Mouse (Mus musculus) midbrain, embryonic 10.5 days (tissue): ENCODE measurements around the gene Myof. TPM values are rescaled to one million over a fixed set of nuclear protein-coding genes. Genes with fewer than 3 reads are reported as not detected.
A peak's percentile ranks its signal among the peaks of the same experiment; 100 is the strongest.

ENCODE experiments used
- DNase-seq: peaks from one replicate; pipeline ENCODE4 v3.0.0-alpha.2; 2017; ENCODE audit warnings: low spot score
- H3K27ac ChIP-seq: fragments of 300-500 bp; sonication (generic); replicated peaks from 2 replicates; pipeline ENCODE4 v1.5.1; 2016; ENCODE audit warnings: mild to moderate bottlenecking
- H3K27me3 ChIP-seq: fragments of 300-500 bp; sonication (generic); 2 replicates; pipeline ENCODE4 v1.6.1; 2016; ENCODE audit warnings: low read depth, mild to moderate bottlenecking; ENCODE audit not compliant: poor library complexity, severe bottlenecking
- H3K36me3 ChIP-seq: fragments of 300-500 bp; sonication (generic); 2 replicates; pipeline ENCODE4 v1.6.1; 2016; ENCODE audit warnings: mild to moderate bottlenecking, moderate library complexity
- H3K4me1 ChIP-seq: fragments of 300-500 bp; sonication (generic); 2 replicates; pipeline ENCODE4 v1.6.1; 2016
- H3K4me3 ChIP-seq: fragments of 300-500 bp; sonication (generic); 2 replicates; pipeline ENCODE4 v1.5.1; 2016; ENCODE audit warnings: mild to moderate bottlenecking, moderate library complexity
- H3K9me3 ChIP-seq: fragments of 300-500 bp; sonication (generic); replicated peaks from 2 replicates; pipeline ENCODE4 v1.6.1; 2016; ENCODE audit warnings: mild to moderate bottlenecking
- WGBS: fragments of 180-500 bp; shearing (Covaris S2); methylation state at CpG from one replicate; pipeline ENCODE4 v1.1.7; 2016; 5-methylcytosine and 5-hydroxymethylcytosine counted together
- polyA plus RNA-seq: library from polyadenylated mRNA; unstranded; fragments of >200 nt; fragmentation: Nextera tagmentation; extraction: Ambion mirVana; gene quantifications from 2 replicates; pipeline ENCODE4 v1.2.1, GENCODE M21; 2016

Gene Myof
- polyA plus RNA-seq, 1 experiment from 2014 or later, result 1.5 TPM

DNA sequence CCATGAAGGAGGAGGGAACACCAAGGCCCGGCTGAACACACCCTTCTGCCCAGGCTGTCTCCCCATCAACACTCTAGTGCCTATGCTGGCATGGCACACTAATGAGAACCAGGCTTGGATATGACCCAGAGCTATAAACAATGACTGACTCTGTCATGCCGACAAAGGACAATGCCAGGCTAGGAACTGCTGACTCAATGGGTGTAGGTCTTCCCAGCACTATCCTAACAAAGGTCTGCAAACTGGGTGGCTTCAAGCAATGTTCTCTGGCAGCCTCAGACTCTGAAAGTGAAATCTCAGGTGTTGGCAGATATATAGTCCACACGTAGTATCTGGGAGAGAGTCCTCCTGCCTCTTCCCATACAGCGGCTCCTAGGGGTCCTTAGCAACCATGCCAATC is 55.2 kb downstream of the Myof start:
- no peak overlapping the region for H3K27ac ChIP-seq
- no peaks in the 10 kb centered on the region for H3K27me3 ChIP-seq
- WGBS, result 91% methylated on average over 4 of the region's 4 CpGs
- no peaks in the 10 kb centered on the region for H3K36me3 ChIP-seq
- peaks cover 8% of the 10 kb centered on the region for H3K4me1 ChIP-seq
- DNase-seq, result no peak
- H3K9me3 ChIP-seq, result no peaks in the 10 kb centered on the region
- no peak overlapping the region for H3K4me3 ChIP-seq

DNA sequence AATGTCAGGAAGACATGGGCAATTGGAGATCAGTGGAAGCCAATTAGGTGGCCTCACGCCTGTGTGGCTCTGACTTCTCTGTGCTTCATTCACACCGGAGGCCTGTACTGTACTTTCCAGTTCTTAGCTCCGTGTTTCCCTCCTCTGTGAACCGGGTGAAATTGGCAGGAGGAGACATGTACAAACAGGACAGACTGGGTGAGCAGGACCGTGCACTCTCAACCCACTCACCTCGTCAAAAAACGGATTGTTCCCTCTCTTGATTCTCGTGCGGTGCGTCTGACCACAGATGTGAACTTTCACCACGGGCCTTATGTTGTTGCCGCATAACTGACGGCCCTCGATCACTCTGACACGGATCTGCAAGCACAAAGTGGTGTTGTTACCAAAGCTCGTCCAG is 57.6 kb downstream of the Myof start:
- H3K27me3 ChIP-seq, result no peaks in the 10 kb centered on the region
- DNase-seq, result no peak
- H3K4me3 ChIP-seq, result no peak overlapping the region
- 94% methylated on average over 16 of the region's 16 CpGs for WGBS
- H3K9me3 ChIP-seq, result no peaks in the 10 kb centered on the region
- H3K36me3 ChIP-seq, result no peaks in the 10 kb centered on the region
- no peaks in the 10 kb centered on the region for H3K4me1 ChIP-seq
- no peak overlapping the region for H3K27ac ChIP-seq

DNA sequence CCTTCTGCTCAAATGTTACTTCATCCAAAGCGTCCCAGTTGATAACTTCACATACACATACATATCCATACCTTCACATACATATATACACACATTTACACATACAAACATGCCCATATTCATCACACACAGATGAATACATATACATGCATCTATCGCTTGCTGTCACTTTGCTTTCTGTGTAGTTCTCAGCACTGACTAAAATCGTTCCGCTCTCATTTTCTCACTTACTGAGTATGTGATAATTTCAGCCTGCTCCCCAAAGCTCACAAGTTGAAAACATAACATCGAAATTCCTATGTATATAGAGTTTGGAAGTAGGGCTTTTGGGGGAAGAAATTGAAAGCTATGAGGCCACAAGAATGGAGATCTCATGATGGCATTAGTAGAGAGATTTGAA is 67.4 kb downstream of the Myof start:
- WGBS, result 93% methylated on average over 5 of the region's 5 CpGs
- H3K27me3 ChIP-seq, result no peaks in the 10 kb centered on the region
- H3K36me3 ChIP-seq, result no peaks in the 10 kb centered on the region
- H3K27ac ChIP-seq, result no peak overlapping the region
- no peak overlapping the region for H3K4me3 ChIP-seq
- H3K9me3 ChIP-seq, result no peaks in the 10 kb centered on the region
- DNase-seq, result no peak
- no peaks in the 10 kb centered on the region for H3K4me1 ChIP-seq

GRCm38 (mm10) chr19:37970571-37970970 is 72.8 kb downstream of the Myof start:
- H3K4me3 ChIP-seq, result no peak overlapping the region
- no peaks in the 10 kb centered on the region for H3K27me3 ChIP-seq
- H3K9me3 ChIP-seq, result no peaks in the 10 kb centered on the region
- no peaks in the 10 kb centered on the region for H3K36me3 ChIP-seq
- no peaks in the 10 kb centered on the region for H3K4me1 ChIP-seq
- WGBS, result 90% methylated on average over 4 of the region's 4 CpGs
- DNase-seq, result no peak
- H3K27ac ChIP-seq, result no peak overlapping the region

- no peak overlapping the region for H3K27ac ChIP-seq
- WGBS, result 89% methylated on average over 5 of the region's 5 CpGs
- H3K9me3 ChIP-seq, result no peaks in the 10 kb centered on the region
- H3K4me1 ChIP-seq, result no peaks in the 10 kb centered on the region
- no peaks in the 10 kb centered on the region for H3K36me3 ChIP-seq
- no peaks in the 10 kb centered on the region for H3K27me3 ChIP-seq
- no peak for DNase-seq
- H3K4me3 ChIP-seq, result no peak overlapping the region
Measured at GRCm38 (mm10) chr19:37970004-37970403, 73.4 kb downstream of the Myof start.

DNA sequence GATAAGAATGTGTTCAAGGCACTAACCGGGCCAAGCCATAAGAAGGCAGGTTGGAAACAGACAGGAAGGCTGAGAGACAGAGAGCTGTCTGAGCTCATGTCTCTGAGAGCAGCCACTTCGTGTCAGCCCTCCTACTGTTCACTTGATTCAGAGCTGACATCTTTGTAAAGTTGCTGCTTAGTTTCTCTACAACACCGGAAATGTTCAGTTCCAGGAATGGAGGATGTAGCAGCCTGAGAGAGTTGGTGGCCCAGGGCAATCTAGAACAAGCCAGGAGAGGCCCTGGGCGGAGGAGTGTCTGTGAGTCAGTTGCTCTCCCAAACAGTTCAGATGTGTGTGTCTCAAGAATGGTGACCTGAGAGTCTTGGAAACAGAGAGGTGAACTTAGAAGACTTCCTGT is 77.5 kb downstream of the Myof start:
- WGBS, result 80% methylated on average over 4 of the region's 4 CpGs

GRCm38 (mm10) chr19:37963421-37963820 is 80.0 kb downstream of the Myof start:
- Histone ChIP-seq H3K36me3 (no peaks in the 10 kb centered on the region), H3K27me3 (no peaks in the 10 kb centered on the region), H3K4me3 (no peak overlapping the region), H3K9me3 (no peaks in the 10 kb centered on the region), H3K27ac (no peak overlapping the region), H3K4me1 (peaks cover 2% of the 10 kb centered on the region)
- 87% methylated on average over 5 of the region's 5 CpGs for WGBS
- no peak for DNase-seq

More for the DNA sequence above, 77.5 kb downstream of the Myof start:
- Histone ChIP-seq H3K27me3 (no peaks in the 10 kb centered on the region), H3K4me3 (no peak overlapping the region), H3K36me3 (no peaks in the 10 kb centered on the region), H3K9me3 (no peaks in the 10 kb centered on the region), H3K4me1 (no peaks in the 10 kb centered on the region), H3K27ac (no peak overlapping the region)
- DNase-seq, result no peak

- 96% methylated on average over 9 of the region's 9 CpGs for WGBS
- Histone ChIP-seq H3K4me1 (peaks cover 2% of the 10 kb centered on the region), H3K9me3 (no peaks in the 10 kb centered on the region), H3K27me3 (no peaks in the 10 kb centered on the region), H3K36me3 (no peaks in the 10 kb centered on the region), H3K27ac (no peak overlapping the region), H3K4me3 (no peak overlapping the region)
- DNase-seq, result no peak
Measured at GRCm38 (mm10) chr19:37960791-37961190, 82.6 kb downstream of the Myof start.

- Histone ChIP-seq H3K4me1 (peaks cover 2% of the 10 kb centered on the region), H3K9me3 (no peaks in the 10 kb centered on the region), H3K36me3 (no peaks in the 10 kb centered on the region), H3K4me3 (no peak overlapping the region), H3K27me3 (no peaks in the 10 kb centered on the region), H3K27ac (no peak overlapping the region)
- no peak for DNase-seq
- 88% methylated on average over 10 of the region's 10 CpGs for WGBS
Measured at GRCm38 (mm10) chr19:37959543-37960215, 83.7 kb downstream of the Myof start.

DNA sequence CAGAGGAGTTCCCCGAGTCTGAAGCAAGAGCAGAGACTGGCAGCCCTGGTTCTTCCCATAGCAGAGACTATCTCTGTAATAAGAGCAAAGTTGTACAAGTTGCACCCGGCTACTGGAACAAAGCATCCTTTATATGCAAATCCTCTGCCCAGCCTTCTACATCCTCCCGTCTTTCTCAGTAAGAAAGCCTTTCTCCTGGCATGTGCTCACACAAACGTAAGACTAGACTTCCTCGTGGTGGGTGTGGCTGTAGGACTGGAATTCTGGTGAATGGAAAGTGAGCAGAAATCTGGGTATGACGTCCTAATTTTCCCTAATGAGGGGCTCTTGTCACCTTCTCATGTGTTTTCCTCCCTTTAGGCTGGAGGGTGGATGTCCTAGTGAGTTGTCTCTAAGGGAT is 84.3 kb downstream of the Myof start:
- Histone ChIP-seq H3K27ac (no peak overlapping the region), H3K9me3 (no peaks in the 10 kb centered on the region), H3K4me1 (peaks cover 2% of the 10 kb centered on the region), H3K27me3 (no peaks in the 10 kb centered on the region), H3K36me3 (no peaks in the 10 kb centered on the region), H3K4me3 (no peak overlapping the region)
- no peak for DNase-seq
- 59% methylated on average over 6 of the region's 6 CpGs for WGBS

GRCm38 (mm10) chr19:37957256-37957655 is 86.1 kb downstream of the Myof start:
- Histone ChIP-seq H3K36me3 (no peaks in the 10 kb centered on the region), H3K4me1 (peaks cover 2% of the 10 kb centered on the region), H3K4me3 (no peak overlapping the region), H3K27ac (no peak overlapping the region), H3K9me3 (no peaks in the 10 kb centered on the region), H3K27me3 (no peaks in the 10 kb centered on the region)
- WGBS, result 84% methylated on average over 7 of the region's 7 CpGs
- no peak for DNase-seq

DNA sequence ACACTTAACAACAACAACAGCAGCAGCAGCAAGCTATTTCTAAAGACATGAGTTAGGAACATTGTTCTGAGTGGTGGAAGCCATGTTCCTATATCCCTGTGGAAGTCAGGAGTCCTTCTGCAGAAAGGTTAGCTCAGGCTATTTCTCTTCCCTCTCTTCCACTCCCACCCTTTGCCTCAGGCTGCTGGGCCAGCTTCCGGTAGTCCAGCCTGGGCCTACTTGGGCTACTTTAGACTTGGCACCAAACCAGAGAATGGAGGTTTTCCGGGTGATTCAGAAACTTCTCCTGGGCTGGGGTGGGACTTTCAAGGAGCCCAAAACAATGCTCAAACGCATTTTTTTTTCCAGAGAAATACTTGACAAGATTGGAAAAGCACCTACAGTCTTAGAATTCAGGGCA is 87.4 kb downstream of the Myof start:
- DNase-seq, result no peak
- 86% methylated on average over 3 of the region's 3 CpGs for WGBS

DNA sequence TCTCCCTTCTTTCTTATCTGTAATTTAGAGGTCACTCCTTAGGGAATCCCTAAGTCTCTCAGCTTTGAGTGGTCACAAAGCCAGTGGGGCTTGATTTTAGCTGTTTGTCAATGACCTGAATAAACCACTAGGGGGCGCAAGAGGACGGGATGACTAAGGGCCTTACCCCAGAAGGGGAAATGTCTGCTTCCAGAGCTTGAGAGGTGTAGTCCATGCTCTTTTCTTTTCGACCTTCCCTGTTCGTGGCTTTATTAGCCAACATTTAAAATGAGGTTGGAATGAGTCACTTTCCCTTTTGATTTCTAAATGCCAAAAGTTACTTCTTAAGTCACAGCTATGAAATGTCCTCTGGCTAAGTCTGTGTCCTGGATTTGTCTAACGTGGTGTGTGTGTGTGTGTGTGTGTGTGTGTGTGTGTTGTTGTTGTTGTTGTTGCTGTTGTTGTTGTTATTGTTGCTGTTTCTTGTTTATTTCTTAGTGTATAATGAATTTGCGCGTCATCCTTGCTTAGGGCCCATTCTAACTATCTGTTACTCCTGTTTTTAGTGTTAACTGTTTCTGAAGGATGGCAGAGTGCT is 87.9 kb downstream of the Myof start:
- Histone ChIP-seq H3K4me3 (no peak overlapping the region), H3K9me3 (no peaks in the 10 kb centered on the region), H3K4me1 (peaks cover 2% of the 10 kb centered on the region), H3K27me3 (no peaks in the 10 kb centered on the region), H3K36me3 (no peaks in the 10 kb centered on the region), H3K27ac (no peak overlapping the region)
- DNase-seq, result peak; percentile 73
- 38% methylated on average over 7 of the region's 7 CpGs for WGBS

More for the DNA sequence above, 87.4 kb downstream of the Myof start:
- Histone ChIP-seq H3K27ac (no peak overlapping the region), H3K27me3 (no peaks in the 10 kb centered on the region), H3K9me3 (no peaks in the 10 kb centered on the region), H3K4me1 (peaks cover 2% of the 10 kb centered on the region), H3K4me3 (no peak overlapping the region), H3K36me3 (no peaks in the 10 kb centered on the region)
